Mouse (Mus musculus) yolk sac, embryonic 10.5 days (tissue): ENCODE measurements around the gene Chst11.

Source experiments
- DNase-seq: peaks from one replicate; pipeline ENCODE4 v3.0.0-alpha.2; 2017; ENCODE audit warnings: low spot score

Chst11 gene

DNA sequence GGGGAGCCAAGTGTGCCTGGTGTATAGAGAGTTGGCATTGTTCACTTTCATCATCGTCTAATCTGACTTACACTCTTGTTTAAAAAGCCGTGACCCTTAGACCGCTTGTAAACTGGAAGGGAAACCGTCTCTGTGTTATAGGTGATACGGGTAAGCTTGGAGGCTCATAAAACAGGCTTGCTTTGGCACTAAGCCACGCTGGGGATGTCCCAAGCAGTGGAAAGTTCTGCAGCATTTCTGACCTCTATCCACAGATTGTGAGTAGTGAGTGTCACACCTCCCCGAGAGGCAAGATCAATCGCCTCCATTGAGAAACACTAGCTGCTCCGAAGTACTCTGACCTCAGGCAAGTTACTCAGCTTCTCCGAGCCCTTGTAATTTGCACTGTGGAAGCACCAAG, 47.3 kb downstream of the Chst11 start:
- DNase-seq: no peak

DNA sequence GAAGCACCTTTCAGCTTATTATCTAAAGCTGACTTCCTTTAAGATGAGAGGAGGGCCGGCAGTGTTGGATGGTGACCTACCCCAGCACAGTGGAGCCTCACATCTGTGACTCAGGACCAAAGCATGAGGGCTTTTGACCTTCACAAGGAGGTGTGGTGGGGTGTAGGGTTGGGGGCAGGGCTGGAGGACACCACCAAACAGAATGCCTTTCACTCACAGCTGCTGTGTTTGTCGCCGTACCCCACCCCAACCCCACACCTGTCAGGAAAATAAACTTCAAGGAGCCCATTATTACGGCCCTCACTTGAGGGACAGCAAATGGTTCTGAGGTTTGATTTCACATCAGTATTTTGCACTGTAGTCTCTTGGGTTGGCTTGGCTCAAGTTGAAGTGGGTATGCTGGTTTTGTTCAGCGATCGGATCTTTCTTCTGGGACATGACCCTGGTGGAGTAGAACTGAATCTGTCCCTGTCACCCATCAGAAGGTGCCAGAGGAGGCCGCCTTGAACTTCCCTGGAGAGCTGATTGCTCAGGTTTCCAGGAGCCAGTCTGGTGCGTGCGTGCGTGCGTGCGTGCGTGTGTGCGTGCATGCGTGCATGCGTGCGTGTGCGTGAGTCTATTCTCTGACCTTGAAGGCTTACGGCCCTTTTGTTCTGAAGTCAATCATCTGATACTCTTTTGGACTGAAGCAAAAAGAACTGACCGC, 51.2 kb downstream of the Chst11 start:
- DNase-seq: no peak

DNA sequence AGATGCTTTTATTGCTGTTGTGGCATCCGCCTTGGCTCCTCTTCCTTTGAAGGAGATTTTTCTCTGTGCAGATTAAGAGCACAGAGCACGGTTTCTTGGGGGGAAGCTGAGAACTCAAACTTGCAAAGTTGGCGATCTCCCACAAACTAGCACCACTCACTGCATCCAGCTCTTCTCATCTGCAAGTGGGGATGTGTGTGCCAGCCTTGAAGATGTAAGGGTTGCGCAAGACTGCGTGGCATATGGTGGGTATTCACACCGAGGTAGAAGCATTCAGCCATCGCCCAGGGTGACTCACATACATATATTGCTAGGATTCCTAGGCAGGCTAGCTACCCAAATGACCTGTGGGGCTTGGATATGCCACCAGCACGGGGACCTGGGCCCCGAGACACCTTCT, 52.9 kb downstream of the Chst11 start:
- DNase-seq: no peak

DNA sequence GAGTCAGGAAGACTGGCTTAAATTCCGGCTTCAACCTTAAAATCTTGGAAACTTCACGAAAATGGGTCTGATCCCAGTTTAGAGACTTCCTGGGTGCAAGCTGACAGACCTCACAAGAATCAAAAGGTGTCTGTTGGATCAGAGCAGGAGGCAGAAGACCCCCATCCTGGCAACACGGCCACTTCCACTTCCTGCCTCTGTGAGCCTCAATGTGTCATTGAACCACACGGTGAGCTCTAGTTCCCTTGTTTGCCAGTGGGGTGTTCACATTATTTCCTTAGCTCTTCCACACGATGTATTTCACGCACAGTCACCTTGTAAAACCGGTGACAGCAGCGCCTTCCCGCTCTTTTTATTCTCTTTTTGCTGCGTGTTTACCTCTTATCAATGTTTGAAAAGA, 54.1 kb downstream of the Chst11 start:
- DNase-seq: no peak

DNA sequence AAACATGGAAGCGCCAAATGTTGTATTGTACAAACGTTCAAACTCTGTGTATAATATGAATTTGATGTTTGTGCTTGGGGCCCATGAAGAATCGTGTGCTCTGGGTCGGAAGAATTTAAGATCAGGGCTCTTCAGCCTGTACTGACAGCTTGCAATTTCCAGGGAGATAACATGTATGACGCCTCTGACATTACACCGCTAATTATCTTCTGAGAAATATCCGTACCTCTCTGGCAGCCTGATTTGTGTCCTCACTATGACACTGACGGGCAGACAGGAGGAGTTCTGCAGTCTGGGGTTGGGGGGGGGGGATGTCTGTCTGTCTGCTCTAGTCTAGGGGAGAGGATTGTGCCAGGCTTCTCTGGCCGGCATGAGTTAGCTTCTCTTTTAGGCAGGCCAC, 56.6 kb downstream of the Chst11 start:
- no peak for DNase-seq

DNA sequence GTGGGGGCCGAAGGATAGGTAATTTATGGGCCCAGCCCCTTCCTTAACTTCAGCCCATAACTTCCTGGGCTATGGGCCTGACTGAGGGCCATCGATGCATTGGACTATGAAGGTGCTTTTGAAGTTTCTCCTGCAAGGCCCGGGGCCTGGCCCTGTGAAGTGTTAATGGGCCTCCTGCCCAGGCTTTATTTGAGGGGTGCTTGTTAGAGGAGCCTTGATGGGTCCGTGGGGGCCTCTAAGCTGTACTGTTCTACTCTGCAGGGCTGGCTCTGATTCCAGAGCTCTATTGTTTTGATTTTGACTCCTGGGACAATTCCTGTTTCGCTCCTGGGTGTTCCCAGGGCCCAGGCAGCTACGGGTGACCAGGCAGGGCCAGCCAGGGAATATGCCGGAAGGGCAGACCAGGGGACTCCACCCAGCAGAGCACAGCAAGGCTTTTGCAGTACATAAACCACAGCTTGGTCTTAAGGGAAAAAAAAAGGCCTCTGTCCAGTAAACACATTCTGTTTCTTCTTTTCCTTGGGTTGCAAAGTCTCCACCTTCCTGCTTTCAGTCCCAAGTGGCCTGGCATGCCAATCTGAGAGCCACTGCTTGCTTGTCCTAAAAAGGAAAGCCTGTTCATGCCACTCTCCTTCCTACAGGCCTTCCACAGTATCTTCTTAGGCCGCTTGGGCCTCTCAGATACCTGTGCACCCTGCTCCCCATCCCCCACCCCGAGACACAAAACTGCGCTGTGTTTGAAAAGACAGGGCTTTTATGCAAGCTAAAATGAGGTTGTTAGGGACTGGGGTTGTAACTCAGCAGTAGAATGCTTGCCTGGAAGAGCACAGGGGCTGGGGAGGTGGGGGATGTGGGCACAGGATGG, 57.5 kb downstream of the Chst11 start:
- DNase-seq: no peak

DNA sequence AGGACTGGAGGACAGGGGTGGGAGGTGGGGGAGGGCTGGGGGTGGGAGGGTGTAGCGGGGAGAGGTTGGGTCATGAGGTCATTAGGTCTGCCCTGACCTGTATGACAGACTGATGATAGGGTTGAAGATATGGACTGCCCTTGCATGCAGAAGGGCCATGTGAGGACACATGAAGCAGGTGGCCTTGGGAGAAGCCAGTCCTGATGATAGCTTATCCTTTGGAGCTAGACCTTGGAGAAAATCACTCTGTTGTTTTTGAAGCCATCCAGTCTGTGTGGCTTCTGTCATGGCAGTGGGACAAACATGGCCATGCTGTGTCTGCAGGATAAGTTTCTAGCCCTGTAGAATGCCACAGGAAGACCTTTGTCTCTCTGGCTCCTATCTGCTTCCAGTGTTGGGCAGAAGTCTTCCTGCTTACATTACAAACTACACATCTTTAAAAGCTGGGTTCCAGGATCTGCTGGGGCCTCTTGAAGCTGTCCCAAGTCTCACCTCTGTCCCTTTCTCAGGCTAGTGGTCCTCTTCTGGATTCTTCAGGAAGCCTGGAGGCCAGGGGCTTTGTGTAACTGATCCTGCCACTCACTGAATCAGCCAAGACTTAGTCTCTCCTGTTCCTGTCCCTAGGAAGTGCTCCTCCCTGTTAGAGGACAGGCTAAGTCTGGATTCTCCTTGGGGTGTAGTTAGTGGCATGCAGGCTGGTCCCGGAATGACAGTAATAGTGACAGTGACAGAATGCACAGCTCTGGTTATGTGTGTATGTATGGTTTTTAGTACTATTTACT, 58.4 kb downstream of the Chst11 start:
- DNase-seq: no peak

DNA sequence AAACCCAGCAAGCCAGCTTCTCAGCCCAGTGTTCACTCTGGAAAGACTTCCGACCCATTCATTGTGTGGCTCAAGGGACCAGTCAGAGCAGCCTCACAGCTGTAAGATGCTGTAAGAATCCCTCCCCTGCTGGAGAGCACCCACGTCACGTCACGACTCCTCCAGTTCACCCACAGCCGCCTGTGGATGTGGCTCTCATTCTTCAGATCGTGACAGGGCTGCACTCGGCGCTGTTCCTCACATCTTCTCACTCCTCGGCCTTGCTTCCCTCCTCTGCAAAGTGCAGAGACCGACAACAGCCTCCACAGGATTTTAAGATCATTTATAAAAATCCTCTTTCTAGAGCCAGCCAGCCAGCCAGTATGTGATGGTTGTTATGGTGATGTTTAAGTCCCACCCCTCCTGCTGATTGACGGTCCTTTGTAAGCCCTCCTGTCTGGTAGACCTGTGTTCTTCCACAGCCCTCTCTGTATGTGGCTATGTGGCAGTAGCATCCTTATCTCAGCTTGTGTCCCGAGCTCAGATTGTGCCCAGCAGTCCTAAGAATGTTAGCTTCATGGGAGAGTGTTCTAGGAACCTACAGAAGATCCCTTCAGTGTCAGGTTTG, 64.0 kb downstream of the Chst11 start:
- no peak for DNase-seq

DNA sequence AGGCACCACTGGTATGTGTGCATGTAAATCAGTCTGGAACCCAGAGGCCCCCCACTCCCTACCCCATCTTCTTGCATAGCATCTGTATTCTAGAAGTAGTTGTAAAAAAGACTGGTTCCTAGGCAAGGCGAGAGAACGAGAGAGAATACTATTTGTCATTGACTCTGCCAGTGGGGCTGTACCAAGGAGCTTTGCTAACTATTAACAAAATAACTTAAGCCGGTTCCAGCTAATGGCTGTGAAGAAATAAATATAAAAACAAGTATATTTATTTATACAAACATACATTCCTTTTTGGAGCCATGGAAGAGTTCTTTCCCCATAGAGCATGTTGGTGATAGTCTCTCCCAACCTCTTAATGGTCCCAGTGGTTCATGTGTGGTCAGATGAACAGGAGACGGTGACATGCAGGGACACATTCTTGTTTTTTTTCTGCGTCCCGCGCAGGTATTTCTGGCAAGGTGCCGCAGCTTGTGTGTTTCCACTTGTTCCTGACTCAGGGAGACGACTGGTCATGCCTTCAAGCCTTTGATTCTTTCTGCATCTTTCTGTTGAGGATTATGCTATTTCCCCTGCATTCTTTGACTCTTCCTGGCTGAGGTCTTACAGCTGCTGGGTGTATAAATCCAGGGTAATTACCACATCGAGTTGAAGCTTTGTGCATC, 68.7 kb downstream of the Chst11 start:
- no peak for DNase-seq

DNA sequence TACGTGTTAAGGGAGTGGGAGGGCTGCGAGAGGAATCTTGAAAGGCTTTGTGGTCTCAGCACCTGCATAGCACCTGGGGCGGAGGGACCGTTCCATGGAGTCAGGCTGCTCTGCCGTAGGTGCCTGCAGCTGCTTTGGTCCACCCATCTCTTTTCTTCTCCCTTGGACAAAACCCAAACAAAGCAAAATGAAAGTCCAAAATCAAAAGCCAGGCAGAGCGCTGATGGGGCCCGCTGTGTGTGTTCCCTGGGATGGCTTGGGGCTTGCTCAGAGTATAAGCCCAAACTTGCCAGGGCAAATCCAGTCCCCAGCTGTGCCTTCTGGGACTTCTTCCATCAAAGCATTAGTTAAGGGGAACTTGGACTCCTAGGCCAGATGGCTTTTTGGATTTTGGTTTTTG, 71.0 kb downstream of the Chst11 start:
- DNase-seq: no peak

DNA sequence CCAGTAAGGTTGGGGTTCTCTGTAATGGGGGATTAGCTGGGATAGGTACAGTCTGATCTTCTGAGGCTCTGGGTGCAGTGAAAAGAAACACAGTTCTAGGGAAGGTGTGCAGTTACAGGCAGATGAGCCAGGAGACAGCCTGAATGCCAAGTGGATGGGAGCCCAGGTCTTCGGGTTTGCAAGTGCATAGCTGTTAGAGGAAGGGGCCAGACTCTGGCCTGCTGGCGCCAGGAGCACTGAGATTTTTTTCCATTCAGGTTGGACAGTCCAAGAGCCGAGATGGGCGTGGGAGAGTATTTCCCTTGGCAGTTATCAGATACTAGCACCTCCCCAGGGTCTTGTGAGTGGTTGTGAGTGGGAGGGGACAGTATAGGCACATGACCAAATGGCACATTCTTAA, 71.6 kb downstream of the Chst11 start:
- no peak for DNase-seq

DNA sequence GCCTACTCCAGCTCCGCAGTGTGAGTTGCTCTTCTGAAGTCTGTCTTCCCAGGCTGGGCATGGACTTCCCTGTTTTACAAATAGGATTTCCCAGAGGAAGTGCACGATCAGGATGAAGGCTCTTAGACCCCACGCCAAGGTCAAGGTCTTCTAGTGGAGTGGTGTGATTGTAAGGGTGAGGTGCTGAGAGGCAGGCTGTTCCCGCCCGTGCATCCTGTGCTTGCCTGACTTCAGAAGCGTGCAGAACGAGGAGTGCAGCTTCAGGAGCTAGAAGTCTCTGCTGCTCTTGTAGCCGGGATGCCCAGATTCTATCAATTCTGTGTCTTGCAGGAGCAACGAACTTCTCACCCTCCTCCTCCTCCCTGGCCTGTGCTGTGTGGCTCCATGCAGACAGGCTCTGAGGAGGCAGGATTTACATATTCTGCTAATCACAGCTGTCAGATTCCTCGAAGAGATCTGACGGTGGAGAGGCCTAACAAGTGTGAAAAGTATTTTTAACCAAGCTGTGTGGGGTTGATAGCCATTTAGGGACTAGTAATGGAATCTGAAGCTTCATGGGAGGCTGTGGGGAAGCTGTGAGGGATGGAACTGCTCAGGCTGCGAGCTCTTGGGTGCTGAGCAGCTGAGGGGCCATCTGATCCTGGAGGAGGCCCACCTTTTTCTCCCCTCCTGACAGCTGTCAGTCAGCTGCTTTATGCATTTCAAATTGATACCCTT, 74.9 kb downstream of the Chst11 start:
- peak; percentile 22 for DNase-seq

DNA sequence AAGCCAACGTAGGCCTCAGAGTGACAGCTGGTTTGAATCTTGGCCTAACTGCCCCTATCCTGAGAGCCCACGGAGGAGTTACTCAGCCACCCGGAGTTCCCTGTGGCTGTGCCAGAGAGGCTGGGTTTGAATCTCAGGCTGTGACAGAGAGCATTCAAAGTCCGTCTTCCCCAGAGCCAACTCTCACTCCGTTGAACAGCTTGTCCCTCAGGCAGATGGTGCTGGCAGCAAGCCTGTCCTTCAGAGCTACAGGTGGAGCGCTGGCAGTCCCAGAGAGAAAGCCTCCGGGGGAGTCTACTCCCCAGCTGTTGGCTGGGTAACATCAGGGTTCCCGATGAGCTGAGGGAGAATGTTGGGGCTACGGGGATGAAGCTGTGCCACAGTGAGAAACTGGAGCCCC, 77.0 kb downstream of the Chst11 start:
- no peak for DNase-seq

DNA sequence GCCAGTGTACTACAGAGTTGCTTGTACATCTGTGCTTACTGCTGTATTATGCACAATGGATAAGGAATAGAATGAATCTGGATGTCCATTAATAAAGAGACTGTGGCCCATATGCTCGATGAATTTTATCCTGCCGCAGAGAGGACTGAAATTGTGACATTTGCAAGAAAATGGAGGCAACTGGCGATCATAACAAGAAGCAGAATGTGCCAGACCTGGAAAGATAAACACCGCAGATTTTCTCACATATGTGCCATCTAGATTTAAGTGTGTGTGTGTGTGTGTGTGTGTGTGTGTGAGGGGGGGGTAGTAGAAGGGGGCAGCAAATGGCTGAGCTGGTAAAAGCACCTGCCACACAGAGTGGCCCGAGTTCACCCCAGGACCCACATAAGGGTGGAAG, 79.5 kb downstream of the Chst11 start:
- no peak for DNase-seq

DNA sequence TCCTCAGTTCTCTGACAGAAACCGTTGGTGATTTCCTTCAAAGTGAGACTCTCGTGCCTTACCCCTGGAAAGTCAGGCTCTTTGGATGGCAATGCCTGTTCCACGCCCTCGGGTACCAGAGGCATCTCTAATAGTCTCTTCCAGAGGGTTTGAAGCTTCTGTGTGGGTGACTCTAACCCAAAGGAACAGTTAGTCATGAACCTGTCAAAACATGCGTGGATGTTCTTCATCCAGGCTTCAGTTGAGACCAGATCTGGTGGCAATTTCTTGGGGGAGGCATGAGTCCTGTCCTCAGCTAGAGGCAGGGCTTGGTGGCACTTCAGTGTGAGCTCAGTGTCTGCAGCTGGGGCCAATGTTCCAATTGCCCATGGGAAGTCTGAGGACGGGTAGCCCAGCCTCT, 80.9 kb downstream of the Chst11 start:
- no peak for DNase-seq

DNA sequence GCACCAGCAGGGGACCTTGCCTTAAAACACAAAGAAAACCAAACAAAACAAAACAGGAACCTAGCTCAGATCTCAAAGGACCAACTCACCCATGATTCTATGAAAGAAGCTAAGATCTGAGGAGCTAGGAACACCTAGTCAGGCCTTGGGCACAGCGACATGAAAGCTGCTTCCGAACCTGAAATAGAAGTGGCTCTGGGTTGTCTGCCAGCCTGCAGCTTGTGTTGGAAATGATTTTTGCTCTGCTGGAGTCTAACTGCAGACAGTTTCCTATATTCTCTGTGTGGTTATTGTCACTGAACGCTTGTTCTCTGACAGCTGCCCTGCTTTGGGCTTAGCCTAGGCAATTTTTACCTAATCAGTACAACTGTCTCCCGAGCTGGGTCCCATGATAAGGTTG, 82.0 kb downstream of the Chst11 start:
- no peak for DNase-seq

DNA sequence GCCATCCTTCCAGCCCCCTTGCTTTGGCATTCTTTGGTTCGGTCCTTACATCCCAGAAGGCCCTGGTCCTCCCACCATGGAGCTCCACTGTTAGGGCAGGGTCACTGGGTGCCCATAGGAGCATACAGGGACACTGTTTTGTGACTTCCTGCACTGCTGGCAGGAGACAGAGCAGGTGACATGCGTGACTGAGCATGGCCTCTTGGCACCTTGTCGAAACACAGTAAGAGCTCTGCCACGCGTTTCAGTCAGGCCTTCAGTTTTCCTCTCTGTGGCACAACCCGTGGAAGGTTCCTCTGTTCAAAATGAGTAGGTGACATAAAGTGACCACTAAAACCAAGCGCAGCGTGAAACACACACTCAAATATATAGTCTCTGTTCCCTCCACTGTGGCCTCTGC, 83.2 kb downstream of the Chst11 start:
- no peak for DNase-seq

DNA sequence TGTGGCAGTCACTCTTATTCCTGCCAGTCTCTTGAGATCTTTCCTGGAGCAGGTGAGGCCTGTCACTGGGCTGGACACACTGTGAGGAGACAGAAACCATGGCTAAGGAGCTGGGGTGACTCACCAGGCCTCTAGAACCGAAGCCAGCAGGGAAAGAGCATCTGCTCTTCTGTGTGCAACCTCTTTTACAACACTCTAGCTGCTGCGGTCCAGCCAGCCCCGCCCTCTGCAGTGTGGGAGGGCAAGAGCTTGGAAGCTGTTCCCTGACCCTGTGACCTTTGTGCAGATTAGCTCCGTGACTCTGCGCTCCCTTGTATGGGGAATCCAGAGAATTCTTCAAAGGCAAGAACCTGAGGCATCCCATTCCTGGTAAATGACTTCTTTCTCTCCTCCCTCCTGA, 84.5 kb downstream of the Chst11 start:
- DNase-seq: peak; percentile 76

DNA sequence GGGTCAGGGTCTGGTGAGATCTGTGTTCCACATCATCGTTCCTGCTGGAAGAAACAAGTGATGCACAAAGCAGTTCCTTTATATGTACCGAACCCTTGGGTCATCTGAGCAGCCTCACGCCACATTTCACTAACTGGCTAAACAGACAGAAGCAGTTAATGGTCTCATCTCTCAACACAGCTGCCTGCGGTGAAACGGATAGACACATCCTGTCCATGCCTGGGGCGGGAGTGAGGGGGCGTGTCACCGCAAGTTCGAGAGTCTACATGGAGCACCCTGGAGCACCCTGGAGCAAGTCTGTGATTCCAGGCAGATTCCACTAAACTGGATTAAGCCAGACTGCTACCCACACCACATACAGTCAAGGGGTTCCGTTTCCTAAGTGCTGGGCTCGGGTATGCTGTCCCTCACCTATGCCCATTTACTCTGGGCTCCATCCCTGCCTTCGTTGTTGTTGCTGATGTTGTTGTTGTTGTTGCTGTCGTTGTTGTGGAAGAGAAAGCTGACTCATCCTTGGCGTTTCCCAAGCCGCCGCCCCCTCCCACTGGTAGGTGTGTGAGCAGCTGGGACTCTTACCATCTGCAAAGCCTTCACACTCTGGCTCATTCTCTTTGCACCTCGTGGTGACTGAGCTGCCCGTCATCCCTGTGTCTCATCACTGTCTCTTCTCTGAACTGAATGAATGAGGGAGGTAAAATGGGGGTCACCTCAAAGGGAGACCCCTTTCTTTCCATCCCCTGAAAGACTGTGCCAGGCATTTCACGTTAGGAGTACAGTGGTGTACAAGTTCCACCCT, 86.7 kb downstream of the Chst11 start:
- DNase-seq: no peak

DNA sequence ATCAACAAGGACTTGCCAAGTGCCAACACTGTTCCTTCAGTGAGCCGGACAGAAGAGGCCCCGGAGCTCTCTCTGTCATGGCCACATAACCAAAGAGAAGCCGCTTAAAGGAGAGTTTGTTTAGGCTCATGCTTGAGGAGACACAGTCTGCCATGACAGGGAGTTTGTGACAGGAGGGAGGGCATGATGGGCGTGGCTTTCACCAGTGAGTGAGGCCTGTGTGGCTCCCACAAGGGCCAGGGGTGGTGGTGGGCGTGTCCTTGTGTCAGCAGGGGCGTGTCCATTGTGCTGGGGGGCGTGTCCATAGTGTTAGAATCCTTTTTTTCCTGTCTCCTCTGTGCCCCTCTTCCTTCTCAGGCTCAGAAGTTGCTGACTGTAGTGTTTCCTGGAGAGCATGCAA, 87.8 kb downstream of the Chst11 start:
- DNase-seq: no peak
